27 mouse cellular contexts compared by ENCODE assay signal in the genomic region with DNA sequence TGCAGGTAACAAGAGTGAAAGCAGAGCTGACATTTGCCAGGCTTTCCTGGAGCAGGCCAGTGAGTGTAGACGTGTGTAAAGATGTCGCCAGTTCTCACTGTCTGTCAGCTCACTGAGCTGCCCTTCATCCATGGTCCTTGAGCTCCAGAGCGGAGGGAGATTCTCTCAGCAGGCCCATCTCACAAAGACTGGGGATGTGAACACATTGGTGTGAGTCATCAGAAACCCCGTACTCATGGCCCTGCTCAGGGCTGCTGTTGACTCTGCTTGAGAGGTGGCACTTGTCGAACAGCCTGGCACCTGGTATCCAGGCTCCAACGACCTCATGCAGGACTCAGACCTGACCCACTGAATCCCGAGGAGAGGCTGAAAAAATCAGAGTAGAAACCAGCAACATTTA. TPM values are rescaled to one million over a fixed set of nuclear protein-coding genes. Genes with fewer than 3 reads are reported as not detected.
A peak's percentile ranks its signal among the peaks of the same experiment; 100 is the strongest.
DNase-seq lines count a peak whose midpoint lies in the region; ATAC-seq and TF ChIP-seq lines count a peak whose summit lies in the region.
"Had no signal": no experiment of that assay in that cellular context is flagged by ENCODE, and none has a peak within 500 bp of the region (broad histone marks: within the 10 kb centered on the region; RNA-seq: fewer than 3 reads in every experiment).

No protein-coding gene starts in this region.

- peaks cover 27% of the 10 kb centered on the region for H3K36me3 ChIP-seq in lung, postnatal 0 days (ENCODE audit: insufficient read depth, low read length)

- no peak overlapping the region for H3K9ac ChIP-seq in lung, postnatal 0 days (replicated peaks; ENCODE audit: low read depth)
- H3K9ac ChIP-seq: embryonic facial prominence, embryonic 12.5 days; forebrain, embryonic 13.5 days; forebrain, embryonic 15.5 days; forebrain, postnatal 0 days had no signal

- H3K4me2 ChIP-seq in lung, postnatal 0 days (replicated peaks; ENCODE audit: low read depth, low read length), result no peak overlapping the region
- H3K4me2 ChIP-seq: embryonic facial prominence, embryonic 12.5 days; forebrain, embryonic 13.5 days; forebrain, embryonic 15.5 days had no signal

- WGBS in lung, postnatal 0 days, result 73% methylated on average over 7 of the region's 7 CpGs

- ATAC-seq in lung, postnatal 0 days, result peak; percentile 60
- ATAC-seq: activated CD4-positive, CD25-positive, alpha-beta regulatory T cell, adult 4 months; CD4-positive, CD25-positive, alpha-beta regulatory T cell, adult 4 months; forebrain, embryonic 13.5 days; forebrain, embryonic 15.5 days; forebrain, postnatal 0 days; Patski had no signal

- TF ChIP-seq POLR2A in cortical plate, adult 2 months (IDR thresholded peaks at IDR 0.05; ENCODE audit: extremely low read depth, insufficient read depth, low read length), result no peak

- H3K27ac ChIP-seq in lung, postnatal 0 days (ENCODE audit: low read length), result no peak overlapping the region
- 0 out of 2 replicates have a peak overlapping the region, but pooled peaks have one; percentile 12 for H3K27ac ChIP-seq in cortical plate, adult 2 months (ENCODE audit: insufficient read depth, low read length)
- H3K27ac ChIP-seq: embryonic facial prominence, embryonic 10.5 days; embryonic facial prominence, embryonic 12.5 days; forebrain, embryonic 13.5 days; forebrain, embryonic 15.5 days had no signal

- no peaks in the 10 kb centered on the region for H3K9me3 ChIP-seq in lung, postnatal 0 days (ENCODE audit: low read length)
- H3K9me3 ChIP-seq: embryonic facial prominence, embryonic 10.5 days; embryonic facial prominence, embryonic 12.5 days; forebrain, embryonic 13.5 days; forebrain, embryonic 15.5 days; G1E had no signal

- no peak overlapping the region for H3K4me3 ChIP-seq in lung, postnatal 0 days (ENCODE audit: low read depth, low read length)
- no peak overlapping the region for H3K4me3 ChIP-seq in cortical plate, adult 2 months (ENCODE audit: insufficient read depth, low read length)
- H3K4me3 ChIP-seq: embryonic facial prominence, embryonic 10.5 days; embryonic facial prominence, embryonic 12.5 days; forebrain, embryonic 13.5 days; forebrain, embryonic 15.5 days had no signal

- H3K27me3 ChIP-seq in lung, postnatal 0 days (replicated peaks; ENCODE audit: insufficient read depth, low read length), result no peaks in the 10 kb centered on the region
- H3K27me3 ChIP-seq: CH12.LX; embryonic facial prominence, embryonic 12.5 days; forebrain, embryonic 13.5 days; forebrain, embryonic 15.5 days; Patski had no signal

- DNase-seq in adrenal gland, adult 2 months, result peak; percentile 29
- DNase-seq in adrenal gland, postnatal 14 days, result no peak
- no peak for DNase-seq in lung, postnatal 0 days (ENCODE audit: low spot score)
- no peak for DNase-seq in lung, postnatal 10 days
- no peak for DNase-seq in frontal cortex, postnatal 14 days (ENCODE audit: low spot score in 2 of 2)
- DNase-seq: adrenal gland, postnatal 10 days; adrenal gland, postnatal 36 days; B cell, adult 2 months; cerebellum, adult 11-12 months; cerebellum, adult 2 months; cerebellum, adult 9-10 months; cerebellum, postnatal 10 days; cerebellum, postnatal 25 days; embryo, embryonic 11 days; forebrain, postnatal 0 days had no signal

- TF ChIP-seq CTCF in lung, postnatal 0 days (IDR thresholded peaks at IDR 0.05), result no peak
- no peak for TF ChIP-seq CTCF in cortical plate, adult 2 months (IDR thresholded peaks at IDR 0.05; ENCODE audit: extremely low read depth, insufficient read depth, low read length)

- no peak for TF ChIP-seq EP300 in lung, postnatal 0 days (IDR thresholded peaks at IDR 0.05)

- H3K4me1 ChIP-seq in lung, postnatal 0 days (ENCODE audit: insufficient read depth, low read depth, low read length), result no peaks in the 10 kb centered on the region
- peaks cover 9% of the 10 kb centered on the region for H3K4me1 ChIP-seq in cortical plate, adult 2 months (ENCODE audit: control insufficient read depth, insufficient read depth, low read length)
- H3K4me1 ChIP-seq: embryonic facial prominence, embryonic 12.5 days; forebrain, embryonic 13.5 days; forebrain, embryonic 15.5 days had no signal

RNA-seq across cellular contexts. Expression of a gene that starts 5.2 kb away (rescaled TPM):
- 10 to 100 TPM in 1 of 2 experiments, 1 to 10 TPM in 1; 8.6 to 14.3 TPM for total RNA-seq in adrenal gland, adult 2 months (2021)
- 20.1 and 25.5 TPM in 2 replicates for polyA plus RNA-seq in adrenal gland, adult 2 months (2012; rRNA removed)
- total RNA-seq in adrenal gland, postnatal 14 days (2021), result 10.2 and 10.3 TPM in 2 replicates
- 0.80 and 1.2 TPM in 2 replicates for polyA plus RNA-seq in lung, postnatal 0 days (2015; fragmentation: Nextera tagmentation; extraction: Ambion mirVana)
- polyA plus RNA-seq in cortical plate, adult 2 months (2012; rRNA removed), result 252 and 271 TPM in 2 replicates
- total RNA-seq: G1E had no signal
- polyA plus RNA-seq: activated CD4-positive, CD25-positive, alpha-beta regulatory T cell, adult 4 months; CD4-positive, CD25-positive, alpha-beta regulatory T cell, adult 4 months had no signal

RNA-seq across cellular contexts. Expression of a gene that starts 25.5 kb away (rescaled TPM):
- total RNA-seq in adrenal gland, adult 2 months (2021), result not detected
- polyA plus RNA-seq in adrenal gland, adult 2 months (2012; rRNA removed), result not detected in 2 replicates
- total RNA-seq in adrenal gland, postnatal 14 days (2021), result not detected in 2 replicates
- 1.8 and 2.2 TPM in 2 replicates for polyA plus RNA-seq in lung, postnatal 0 days (2015; fragmentation: Nextera tagmentation; extraction: Ambion mirVana)
- 0.10 TPM in 1 of 2 replicates, not detected in the other for polyA plus RNA-seq in cortical plate, adult 2 months (2012; rRNA removed)
- total RNA-seq: adrenal gland, adult 18-20 months; adrenal gland, postnatal 10 days; adrenal gland, postnatal 36 days; CH12.LX had no signal
- polyA plus RNA-seq: activated CD4-positive, CD25-positive, alpha-beta regulatory T cell, adult 4 months; CD4-positive, CD25-positive, alpha-beta regulatory T cell, adult 4 months; embryonic facial prominence, embryonic 10.5 days; forebrain, embryonic 11.5 days; G1E; Patski had no signal

RNA-seq across cellular contexts. Expression of a gene that starts 33.7 kb away (rescaled TPM):
- total RNA-seq in adrenal gland, adult 2 months (2021), result under 1 TPM in 1 of 2 experiments, not detected in 1; 0.61 TPM
- polyA plus RNA-seq in adrenal gland, adult 2 months (2012; rRNA removed), result 0.79 and 1.3 TPM in 2 replicates
- 0.37 and 0.75 TPM in 2 replicates for total RNA-seq in adrenal gland, postnatal 14 days (2021)
- 0.23 and 0.54 TPM in 2 replicates for polyA plus RNA-seq in lung, postnatal 0 days (2015; fragmentation: Nextera tagmentation; extraction: Ambion mirVana)
- 0.75 and 0.95 TPM in 2 replicates for polyA plus RNA-seq in cortical plate, adult 2 months (2012; rRNA removed)
- total RNA-seq: G1E had no signal
- polyA plus RNA-seq: embryonic facial prominence, embryonic 10.5 days; forebrain, embryonic 13.5 days; G1E had no signal

RNA-seq across cellular contexts. Expression of a gene that starts 59.1 kb away (rescaled TPM):
- 10 to 100 TPM in 1 of 2 experiments, 1 to 10 TPM in 1; 8.7 to 22.6 TPM for total RNA-seq in adrenal gland, adult 2 months (2021)
- polyA plus RNA-seq in adrenal gland, adult 2 months (2012; rRNA removed), result 24.2 and 27.2 TPM in 2 replicates
- 7.4 and 8.3 TPM in 2 replicates for total RNA-seq in adrenal gland, postnatal 14 days (2021)
- 4.2 and 5.1 TPM in 2 replicates for polyA plus RNA-seq in lung, postnatal 0 days (2015; fragmentation: Nextera tagmentation; extraction: Ambion mirVana)
- polyA plus RNA-seq in cortical plate, adult 2 months (2012; rRNA removed), result 3.9 and 5.3 TPM in 2 replicates
- polyA plus RNA-seq: activated CD4-positive, CD25-positive, alpha-beta regulatory T cell, adult 4 months; CD4-positive, CD25-positive, alpha-beta regulatory T cell, adult 4 months; G1E had no signal
